Mouse (Mus musculus) myocyte (in vitro differentiated cells): ENCODE data around the gene Cryge. TPM values are rescaled to one million over a fixed set of nuclear protein-coding genes. Genes with fewer than 3 reads are reported as not detected.

ENCODE experiments used
- H3K27me3 ChIP-seq: one replicate; pipeline ENCODE4 v1.6.1; 2011; ENCODE audit not compliant: control insufficient read depth, insufficient read depth, insufficient read length
- H3K36me3 ChIP-seq: one replicate; pipeline ENCODE4 v1.6.1; 2011; ENCODE audit not compliant: control insufficient read depth, insufficient read depth
- H3K4me2 ChIP-seq: one replicate; pipeline ENCODE4 v1.6.1; 2011; ENCODE audit warnings: low read depth, control low read depth
- H3K4me3 ChIP-seq: one replicate; pipeline ENCODE4 v1.5.1; 2011; ENCODE audit warnings: mild to moderate bottlenecking, control low read depth, moderate library complexity
- H3K79me2 ChIP-seq: one replicate; pipeline ENCODE4 v1.6.1; 2011; ENCODE audit not compliant: control insufficient read depth, insufficient read depth
- H3ac ChIP-seq: one replicate; pipeline ENCODE4 v1.6.1; 2011; ENCODE audit not compliant: control insufficient read depth, insufficient read length
- CEBPB ChIP-seq: IDR thresholded peaks from 2 replicates; pipeline ENCODE4 v1.6.1; 2011; ENCODE audit warnings: mild to moderate bottlenecking, moderate library complexity; ENCODE audit not compliant: poor library complexity, insufficient read depth, severe bottlenecking
- E2F4 ChIP-seq: IDR thresholded peaks from one replicate; pipeline ENCODE4 v1.6.1; 2011; ENCODE audit warnings: mild to moderate bottlenecking, control low read depth, moderate library complexity; ENCODE audit not compliant: insufficient read depth
- MAX ChIP-seq: IDR thresholded peaks from one replicate; pipeline ENCODE4 v1.6.1; 2011; ENCODE audit warnings: low read depth, mild to moderate bottlenecking, control low read depth
- MYOD1 ChIP-seq, 3 experiments: IDR thresholded peaks; one replicate each; pipeline ENCODE4 v1.6.1; 2011; ENCODE audit warnings: control low read depth in 2 of 3, low read depth in 2 of 3, mild to moderate bottlenecking in 2 of 3, moderate library complexity in 1 of 3; ENCODE audit not compliant: insufficient read length in 2 of 3, control insufficient read depth in 1 of 3
- MYOG ChIP-seq, 3 experiments: IDR thresholded peaks; one replicate each; pipeline ENCODE4 v1.6.1; 2011; ENCODE audit warnings: control low read depth in 2 of 3, low read depth in 2 of 3, mild to moderate bottlenecking in 2 of 3; ENCODE audit not compliant: insufficient read length in 2 of 3, control insufficient read depth in 1 of 3, insufficient read depth in 1 of 3
- POLR2A ChIP-seq: IDR thresholded peaks from one replicate; pipeline ENCODE4 v1.6.1; 2011; ENCODE audit warnings: low read depth, mild to moderate bottlenecking, control low read depth, moderate library complexity; ENCODE audit not compliant: insufficient read length
- POLR2AphosphoS2 ChIP-seq: IDR thresholded peaks from one replicate; pipeline ENCODE4 v1.6.1; 2011; ENCODE audit warnings: low read depth, control low read depth; ENCODE audit not compliant: insufficient read length
- REST ChIP-seq: IDR thresholded peaks from one replicate; pipeline ENCODE4 v1.6.1; 2011; ENCODE audit warnings: mild to moderate bottlenecking, control low read depth, moderate library complexity; ENCODE audit not compliant: insufficient read depth, insufficient read length
- SRF ChIP-seq: IDR thresholded peaks from one replicate; pipeline ENCODE4 v1.6.1; 2011; ENCODE audit warnings: low read depth; ENCODE audit not compliant: control insufficient read depth, insufficient read length
- TCF12 ChIP-seq: IDR thresholded peaks from one replicate; pipeline ENCODE4 v1.6.1; 2011; ENCODE audit warnings: mild to moderate bottlenecking, control low read depth; ENCODE audit not compliant: poor library complexity, insufficient read depth, severe bottlenecking
- TCF3 ChIP-seq: IDR thresholded peaks from one replicate; pipeline ENCODE4 v1.6.1; 2011; ENCODE audit warnings: low read depth, control low read depth; ENCODE audit not compliant: insufficient read length
- USF1 ChIP-seq: IDR thresholded peaks from one replicate; pipeline ENCODE4 v1.6.1; 2011; ENCODE audit warnings: low read depth, mild to moderate bottlenecking, control low read depth, moderate library complexity
- polyA plus RNA-seq: library from polyadenylated mRNA; unstranded; fragments of >200 nt; fragmentation: generic; extraction: Trizol; gene quantifications from one replicate; pipeline ENCODE4 v1.2.1, GENCODE M21; 2012; ENCODE audit warnings: missing spikeins

The Cryge gene
- polyA plus RNA-seq, 1 experiment, result not detected

DNA sequence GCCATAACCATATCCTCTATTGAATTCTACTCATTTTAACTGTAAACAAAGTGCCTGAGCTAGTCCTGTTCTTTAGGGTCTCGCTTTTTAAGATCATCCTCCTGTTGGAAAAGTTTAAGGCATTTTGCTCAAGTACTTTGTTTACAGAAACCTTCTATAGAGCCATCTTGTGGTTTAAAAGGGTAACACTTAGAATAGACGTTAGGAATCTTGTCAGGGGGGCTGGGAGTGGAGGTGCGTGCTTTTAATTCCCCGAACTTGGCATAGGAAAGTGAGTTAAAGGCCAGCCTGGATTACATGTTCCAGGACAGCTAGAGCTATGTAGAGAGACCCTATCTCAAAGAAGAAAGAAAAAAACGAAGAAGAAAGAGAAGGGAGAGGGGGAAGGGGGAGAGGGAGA is 24.7 kb upstream of the Cryge start:
- Histone ChIP-seq H3K4me2 (no peak overlapping the region), H3K27me3 (no peaks in the 10 kb centered on the region), H3ac (no peak overlapping the region), H3K79me2 (no peaks in the 10 kb centered on the region), H3K36me3 (no peaks in the 10 kb centered on the region), H3K4me3 (no peak overlapping the region)
- no peak for TF ChIP-seq TCF12
- no peak for TF ChIP-seq MYOD1 (IDR thresholded peaks at IDR 0.05; ENCODE audit: control insufficient read depth in 1 of 3, insufficient read length in 2 of 3, low read depth in 2 of 3)
- TF ChIP-seq MYOG (IDR thresholded peaks at IDR 0.05; ENCODE audit: control insufficient read depth in 1 of 3, insufficient read depth in 1 of 3, insufficient read length in 2 of 3, low read depth in 2 of 3), result no peak
- TF ChIP-seq POLR2A, result no peak
- no peak for TF ChIP-seq TCF3
- no peak for TF ChIP-seq E2F4
- TF ChIP-seq CEBPB, result no peak
- no peak for TF ChIP-seq POLR2AphosphoS2
- no peak for TF ChIP-seq USF1
- no peak for TF ChIP-seq REST
- no peak for TF ChIP-seq SRF
- no peak for TF ChIP-seq MAX

- H3K4me2 ChIP-seq, result no peak within 1 kb of the TSS
- H3K79me2 ChIP-seq, result no peaks in the 10 kb centered on the region
- TF ChIP-seq REST (no peak), TCF3 (no peak), MYOG (IDR thresholded peaks at IDR 0.05; ENCODE audit: control insufficient read depth in 1 of 3, insufficient read depth in 1 of 3, insufficient read length in 2 of 3, low read depth in 2 of 3) (no peak), POLR2A (no peak), MYOD1 (IDR thresholded peaks at IDR 0.05; ENCODE audit: control insufficient read depth in 1 of 3, insufficient read length in 2 of 3, low read depth in 2 of 3) (no peak), CEBPB (no peak), USF1 (no peak), TCF12 (no peak), SRF (no peak), MAX (no peak), E2F4 (no peak), POLR2AphosphoS2 (no peak)
- H3K4me3 ChIP-seq, result no peak within 1 kb of the TSS
- H3K36me3 ChIP-seq, result no peaks in the 10 kb centered on the region
- H3K27me3 ChIP-seq, result no peaks in the 10 kb centered on the region
- H3ac ChIP-seq, result no peak within 1 kb of the TSS
Measured at GRCm38 (mm10) chr1:65073589-65073988, 22.6 kb upstream of the Cryge start, which contains the start of gene Crygc. TSS of gene Crygc (minus strand) at chr1:65073689.

GRCm38 (mm10) chr1:65067842-65068241 is 16.9 kb upstream of the Cryge start:
- Histone ChIP-seq H3K36me3 (no peaks in the 10 kb centered on the region), H3K79me2 (no peaks in the 10 kb centered on the region), H3K4me2 (no peak overlapping the region), H3K27me3 (no peaks in the 10 kb centered on the region), H3ac (no peak overlapping the region), H3K4me3 (no peak overlapping the region)
- no peak for TF ChIP-seq E2F4
- no peak for TF ChIP-seq POLR2AphosphoS2
- TF ChIP-seq TCF3, result no peak
- no peak for TF ChIP-seq MAX
- no peak for TF ChIP-seq SRF
- TF ChIP-seq MYOG (IDR thresholded peaks at IDR 0.05; ENCODE audit: control insufficient read depth in 1 of 3, insufficient read depth in 1 of 3, insufficient read length in 2 of 3, low read depth in 2 of 3), result no peak
- TF ChIP-seq USF1, result no peak
- TF ChIP-seq POLR2A, result no peak
- TF ChIP-seq TCF12, result no peak
- TF ChIP-seq CEBPB, result no peak
- TF ChIP-seq REST, result no peak
- no peak for TF ChIP-seq MYOD1 (IDR thresholded peaks at IDR 0.05; ENCODE audit: control insufficient read depth in 1 of 3, insufficient read length in 2 of 3, low read depth in 2 of 3)

DNA sequence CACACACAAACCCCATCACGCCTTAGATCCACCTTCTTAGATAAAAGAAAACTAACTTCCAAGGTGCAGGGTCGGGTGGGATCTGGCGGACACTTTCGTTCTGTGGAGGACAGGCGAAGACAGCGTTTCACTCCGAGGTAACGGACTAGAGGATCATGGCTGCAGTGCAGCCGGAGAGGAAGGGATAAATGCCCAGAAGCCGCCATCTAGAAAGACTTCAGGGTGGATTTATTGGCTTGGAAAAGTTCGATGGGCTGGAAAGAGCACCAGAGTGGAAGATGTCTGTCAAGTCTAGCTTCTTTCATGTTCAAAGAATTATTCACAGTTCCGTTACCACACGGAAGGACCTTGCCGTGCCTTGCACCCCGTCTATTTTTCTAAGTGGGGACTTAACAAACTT is 13.3 kb upstream of the Cryge start:
- no peak overlapping the region for H3K4me2 ChIP-seq
- no peaks in the 10 kb centered on the region for H3K79me2 ChIP-seq
- no peaks in the 10 kb centered on the region for H3K27me3 ChIP-seq
- H3K36me3 ChIP-seq, result no peaks in the 10 kb centered on the region
- TF ChIP-seq MYOD1 (IDR thresholded peaks at IDR 0.05; ENCODE audit: control insufficient read depth in 1 of 3, insufficient read length in 2 of 3, low read depth in 2 of 3) (no peak), SRF (no peak), POLR2AphosphoS2 (no peak), MYOG (IDR thresholded peaks at IDR 0.05; ENCODE audit: control insufficient read depth in 1 of 3, insufficient read depth in 1 of 3, insufficient read length in 2 of 3, low read depth in 2 of 3) (no peak), MAX (no peak), POLR2A (no peak), E2F4 (no peak), CEBPB (no peak), TCF3 (no peak), TCF12 (no peak), USF1 (no peak), REST (no peak)
- no peak overlapping the region for H3K4me3 ChIP-seq
- H3ac ChIP-seq, result no peak overlapping the region

- no peaks in the 10 kb centered on the region for H3K27me3 ChIP-seq
- TF ChIP-seq TCF3, result no peak
- TF ChIP-seq TCF12, result no peak
- no peak for TF ChIP-seq POLR2A
- TF ChIP-seq USF1, result no peak
- TF ChIP-seq SRF, result no peak
- no peak for TF ChIP-seq MYOD1 (IDR thresholded peaks at IDR 0.05; ENCODE audit: control insufficient read depth in 1 of 3, insufficient read length in 2 of 3, low read depth in 2 of 3)
- no peak for TF ChIP-seq CEBPB
- no peak for TF ChIP-seq MAX
- no peak for TF ChIP-seq E2F4
- no peak for TF ChIP-seq REST
- no peak for TF ChIP-seq MYOG (IDR thresholded peaks at IDR 0.05; ENCODE audit: control insufficient read depth in 1 of 3, insufficient read depth in 1 of 3, insufficient read length in 2 of 3, low read depth in 2 of 3)
- no peak for TF ChIP-seq POLR2AphosphoS2
- H3ac ChIP-seq, result no peak within 1 kb of the TSS
- H3K4me3 ChIP-seq, result no peak within 1 kb of the TSS
- H3K79me2 ChIP-seq, result no peaks in the 10 kb centered on the region
- H3K4me2 ChIP-seq, result no peak within 1 kb of the TSS
- no peaks in the 10 kb centered on the region for H3K36me3 ChIP-seq
Measured at GRCm38 (mm10) chr1:65063352-65063751, 12.4 kb upstream of the Cryge start, which contains the start of gene Crygd. TSS of gene Crygd (minus strand) at chr1:65063452.
